In the genomic region with DNA sequence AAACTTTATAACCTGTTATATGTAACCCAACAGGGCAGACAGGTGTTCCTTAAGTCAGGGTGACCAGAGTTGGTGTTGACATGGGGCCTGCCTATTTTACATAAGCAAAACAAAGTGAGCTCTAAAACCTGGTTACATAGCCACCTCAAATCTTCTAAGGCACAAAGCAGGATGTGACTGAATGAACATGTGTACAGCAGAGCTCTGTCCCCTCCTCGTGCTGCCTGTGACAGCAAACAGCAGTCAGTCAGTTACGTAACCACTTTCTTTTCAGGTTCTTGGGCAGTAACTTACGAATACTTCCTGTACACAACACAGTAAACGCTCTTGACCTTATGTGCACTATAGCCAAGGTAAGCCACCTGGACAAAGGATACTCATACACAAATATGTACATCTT, we compare ENCODE assay signal across 17 mouse cellular contexts. TPM values are rescaled to one million over a fixed set of nuclear protein-coding genes. Genes with fewer than 3 reads are reported as not detected.
DNase-seq lines count a peak whose midpoint lies in the region; ATAC-seq lines count a peak whose summit lies in the region.
"Had no signal": no experiment of that assay in that cellular context is flagged by ENCODE, and none has a peak within 500 bp of the region (broad histone marks: within the 10 kb centered on the region; RNA-seq: fewer than 3 reads in every experiment).

No protein-coding gene starts in this region.

- peak; percentile 70 for ATAC-seq in granulocyte monocyte progenitor cell, adult 5-6 weeks (replicated peaks; ENCODE audit: poor library complexity, severe bottlenecking)
- ATAC-seq: forebrain, embryonic 13.5 days; Patski had no signal

- DNase-seq in lung, postnatal 25 days (ENCODE audit: low spot score): peak; percentile 16
- no peak for DNase-seq in lung, postnatal 10 days
- peak; percentile 66 for DNase-seq in CD4-positive helper T cell, adult 2 months (ENCODE audit: low read depth, low spot score)
- DNase-seq in natural killer cell, adult 2 months (ENCODE audit: low spot score in 2 of 2): peak; percentile 14 to 26
- DNase-seq in cerebellum, postnatal 4 days (ENCODE audit: low spot score in 2 of 2): no peak
- DNase-seq in layer of hippocampus, postnatal 36 days: no peak
- DNase-seq: adrenal gland, postnatal 14 days; cerebellum, postnatal 14 days; gastrocnemius, postnatal 10 days; kidney, postnatal 36 days; left cerebral cortex, postnatal 4 days; liver; midbrain, embryonic 14.5 days; right cerebral cortex, postnatal 25 days had no signal

RNA-seq across cellular contexts. Expression of gene 1700028K03Rik, which starts 11.4 kb away (rescaled TPM):
- not detected in 2 replicates for total RNA-seq in granulocyte monocyte progenitor cell, adult 5-6 weeks (2014; fragmentation: Nextera tagmentation)
- total RNA-seq in granulocyte monocyte progenitor cell, adult 5-6 weeks (2017): not detected in 2 replicates
- under 1 TPM; 0.65 to 0.71 TPM for total RNA-seq in layer of hippocampus, postnatal 36 days (2021)
- total RNA-seq: adrenal gland, postnatal 14 days had no signal

RNA-seq across cellular contexts. Expression of gene Gm42669, which starts 38.5 kb away (rescaled TPM):
- total RNA-seq in granulocyte monocyte progenitor cell, adult 5-6 weeks (2014; fragmentation: Nextera tagmentation): 0.24 TPM in 1 of 2 replicates, not detected in the other
- total RNA-seq in granulocyte monocyte progenitor cell, adult 5-6 weeks (2017): 0.21 TPM in 1 of 2 replicates, not detected in the other
- total RNA-seq in layer of hippocampus, postnatal 36 days (2021): 1 to 10 TPM in 1 of 2 experiments, under 1 TPM in 1; 0.15 to 1.0 TPM
- total RNA-seq: adrenal gland, postnatal 14 days had no signal

RNA-seq across cellular contexts. Expression of gene Rpap2, which starts 51.2 kb away (rescaled TPM):
- 10.9 and 19.5 TPM in 2 replicates for total RNA-seq in granulocyte monocyte progenitor cell, adult 5-6 weeks (2014; fragmentation: Nextera tagmentation)
- 24.4 and 26.8 TPM in 2 replicates for total RNA-seq in granulocyte monocyte progenitor cell, adult 5-6 weeks (2017)
- total RNA-seq in layer of hippocampus, postnatal 36 days (2021): 10 to 100 TPM; 21.5 to 22.0 TPM

RNA-seq across cellular contexts. Expression of gene Glmn, which starts 51.8 kb away (rescaled TPM):
- 12.3 and 18.0 TPM in 2 replicates for total RNA-seq in granulocyte monocyte progenitor cell, adult 5-6 weeks (2014; fragmentation: Nextera tagmentation)
- 9.8 and 16.9 TPM in 2 replicates for total RNA-seq in granulocyte monocyte progenitor cell, adult 5-6 weeks (2017)
- 10 to 100 TPM; 18.2 to 18.4 TPM for total RNA-seq in layer of hippocampus, postnatal 36 days (2021)

Comparison
In these comparisons a context has a peak if more than half of its experiments do, and no peak if none do; other contexts are left out.
1. DNase-seq: peak in lung, postnatal 25 days (single experiment), CD4-positive helper T cell, adult 2 months (single experiment) and natural killer cell, adult 2 months (2 of 2); none in lung, postnatal 10 days (single experiment), cerebellum, postnatal 4 days (0 of 2) and layer of hippocampus, postnatal 36 days (0 of 2).